ENCODE assay signal across 18 mouse cellular contexts in the genomic region with DNA sequence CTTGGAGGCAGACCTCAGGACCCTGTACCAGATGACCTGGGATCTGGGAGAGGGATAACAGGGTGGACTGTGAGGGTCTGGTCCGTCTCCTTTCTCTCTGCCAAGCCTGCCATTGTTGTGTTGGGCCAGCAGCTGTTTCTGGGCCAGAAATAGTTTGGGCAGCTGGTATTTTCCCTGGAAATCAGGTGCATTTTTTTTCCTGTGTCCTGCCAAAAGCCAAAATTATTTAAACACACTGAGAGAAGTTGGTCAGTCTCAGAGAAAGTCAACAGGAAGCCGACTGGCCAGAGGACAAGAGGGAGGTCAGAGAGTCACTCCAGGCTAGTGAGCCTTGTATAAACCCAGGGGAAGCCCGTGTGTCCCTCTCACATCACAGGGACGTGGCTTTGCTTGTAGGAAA.
DNase-seq lines count a peak whose midpoint lies in the region; ATAC-seq and TF ChIP-seq lines count a peak whose summit lies in the region.
"Had no signal": no experiment of that assay in that cellular context is flagged by ENCODE, and none has a peak within 500 bp of the region (broad histone marks: within the 10 kb centered on the region; RNA-seq: fewer than 3 reads in every experiment).

No protein-coding gene starts in this region.

- no peak overlapping the region for H3K9ac ChIP-seq in liver, adult 2 months (ENCODE audit: low read depth, low read length)
- no peak overlapping the region for H3K9ac ChIP-seq in liver, embryonic 12.5 days
- H3K9ac ChIP-seq: embryonic facial prominence, embryonic 13.5 days; hindbrain, embryonic 14.5 days; lung, embryonic 14.5 days; neural tube, embryonic 13.5 days had no signal

- H3K79me2 ChIP-seq in liver, adult 2 months (ENCODE audit: control insufficient read depth, insufficient read depth, low read length) = no peaks in the 10 kb centered on the region

- no peaks in the 10 kb centered on the region for H3K9me3 ChIP-seq in liver, embryonic 12.5 days (replicated peaks)
- H3K9me3 ChIP-seq: embryonic facial prominence, embryonic 13.5 days; forebrain, embryonic 10.5 days; limb, embryonic 10.5 days; neural tube, embryonic 13.5 days had no signal

- ATAC-seq in liver, embryonic 12.5 days = no peak
- ATAC-seq in erythroid progenitor cell, adult 5-6 weeks (replicated peaks; ENCODE audit: low FRiP score, poor library complexity, severe bottlenecking) = no peak
- ATAC-seq: intestine, embryonic 16.5 days; Patski had no signal

- H3K4me2 ChIP-seq in liver, embryonic 12.5 days = no peak overlapping the region
- H3K4me2 ChIP-seq: embryonic facial prominence, embryonic 13.5 days; hindbrain, embryonic 14.5 days; lung, embryonic 14.5 days; neural tube, embryonic 13.5 days had no signal

- no peaks in the 10 kb centered on the region for H3K27me3 ChIP-seq in liver, adult 2 months (ENCODE audit: control insufficient read depth, insufficient read depth, low read length)
- H3K27me3 ChIP-seq in liver, embryonic 12.5 days (replicated peaks) = no peaks in the 10 kb centered on the region
- H3K27me3 ChIP-seq: embryonic facial prominence, embryonic 13.5 days; neural tube, embryonic 13.5 days; Patski had no signal

- TF ChIP-seq POLR2A in liver, adult 2 months (IDR thresholded peaks at IDR 0.05; ENCODE audit: extremely low read depth, insufficient read depth, low read length) = no peak

- peaks cover 24% of the 10 kb centered on the region for H3K4me1 ChIP-seq in liver, adult 2 months (ENCODE audit: control insufficient read depth, insufficient read depth, low read length)
- H3K4me1 ChIP-seq in liver, embryonic 12.5 days = peaks cover 8% of the 10 kb centered on the region
- H3K4me1 ChIP-seq: neural tube, embryonic 13.5 days had no signal

- H3K36me3 ChIP-seq in liver, adult 2 months (ENCODE audit: control insufficient read depth, insufficient read depth, low read length) = peaks cover 3% of the 10 kb centered on the region; the same call in 1 of the 2 replicates
- no peaks in the 10 kb centered on the region for H3K36me3 ChIP-seq in liver, embryonic 12.5 days
- H3K36me3 ChIP-seq: embryonic facial prominence, embryonic 13.5 days; forebrain, embryonic 10.5 days; limb, embryonic 10.5 days; neural tube, embryonic 13.5 days had no signal

- WGBS in liver, adult 2 months = 1% methylated on average over 4 of the region's 4 CpGs
- WGBS in liver, embryonic 12.5 days (ENCODE audit: insufficient replicate concordance) = 47% methylated on average over 4 of the region's 4 CpGs

- no peak overlapping the region for H3K4me3 ChIP-seq in liver, adult 2 months (ENCODE audit: insufficient read depth, low read depth, low read length)
- H3K4me3 ChIP-seq in liver, embryonic 12.5 days = no peak overlapping the region
- H3K4me3 ChIP-seq: embryonic facial prominence, embryonic 13.5 days; forebrain, embryonic 10.5 days; limb, embryonic 10.5 days; neural tube, embryonic 13.5 days had no signal

- DNase-seq in gastrocnemius, postnatal 14 days = peak; percentile 50
- DNase-seq in gastrocnemius, adult 8-10 months (ENCODE audit: low spot score in 2 of 2) = no peak
- peak; percentile 92 for DNase-seq in liver, adult 2 months (ENCODE audit: extremely low read depth, low read depth, low spot score)
- peak; percentile 33 to 43 for DNase-seq in heart, postnatal 10 days
- peak; percentile 63 for DNase-seq in kidney, postnatal 10 days
- DNase-seq in left cerebral cortex, postnatal 14 days (ENCODE audit: low spot score in 2 of 2) = no peak
- DNase-seq: B cell, adult 2 months; cerebellum, adult 8-10 months; lung, embryonic 14.5 days had no signal

- no peak for TF ChIP-seq CTCF in liver, adult 2 months (IDR thresholded peaks at IDR 0.05; ENCODE audit: low read depth, low read length)

- intact Hi-C loops in gastrocnemius, postnatal 14 days (cut with DNase I; ENCODE audit: low total_unique reads) = no loop called here
- intact Hi-C loops in heart, postnatal 10 days (cut with DNase I) = loop anchor here (2.0 kb wide), 1 partner anchor 31 kb away; no protein-coding TSS in a partner anchor
- intact Hi-C loops in left cerebral cortex, postnatal 14 days (cut with DNase I) = no loop called here

- peak overlapping the region; percentile 59 for H3K27ac ChIP-seq in liver, adult 2 months (replicated peaks; ENCODE audit: insufficient read depth, low read depth, low read length)
- H3K27ac ChIP-seq in liver, embryonic 12.5 days = no peak overlapping the region
- H3K27ac ChIP-seq: embryonic facial prominence, embryonic 13.5 days; forebrain, embryonic 10.5 days; hindbrain, embryonic 14.5 days; limb, embryonic 10.5 days; neural tube, embryonic 13.5 days had no signal

Comparison
In these comparisons a context has a peak if more than half of its experiments do, and no peak if none do; other contexts are left out.
1. DNase-seq: peak in gastrocnemius, postnatal 14 days (single experiment), liver, adult 2 months (single experiment), heart, postnatal 10 days (2 of 2) and kidney, postnatal 10 days (single experiment); none in gastrocnemius, adult 8-10 months (0 of 2) and left cerebral cortex, postnatal 14 days (0 of 2).